Mouse (Mus musculus): ENCODE data around the gene Qrich1. TPM values are rescaled to one million over a fixed set of nuclear protein-coding genes. Genes with fewer than 3 reads are reported as not detected.

The Qrich1 gene
- polyA plus RNA-seq, 1 experiment from 2014 or later: 122 TPM

DNA sequence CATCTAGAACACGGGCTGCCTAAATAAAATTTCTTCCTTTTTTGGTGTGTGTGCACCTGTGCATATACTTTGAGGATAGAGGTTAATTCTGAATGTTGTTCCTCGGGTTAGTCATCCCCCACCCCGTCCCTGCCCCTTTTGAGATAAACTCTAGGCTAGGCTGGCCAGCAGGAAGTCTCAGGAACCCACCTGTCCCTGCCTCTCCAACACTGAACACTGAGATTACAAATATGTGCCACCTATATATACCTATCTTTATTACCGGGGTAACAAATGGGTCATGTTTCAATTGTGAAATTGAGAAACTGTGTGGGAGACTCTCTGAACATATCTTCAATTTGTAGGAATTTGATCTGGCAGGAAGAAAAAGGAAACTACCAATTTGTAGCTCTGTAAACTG lies 92.3 kb downstream of the Qrich1 start:
- Histone ChIP-seq H3K27ac (ENCODE audit: low read depth, low read length) (no peak overlapping the region), H3K4me2 (ENCODE audit: low read depth, low read length) (no peak overlapping the region), H3K9me3 (ENCODE audit: control insufficient read depth, low read length) (no peaks in the 10 kb centered on the region), H3K4me1 (ENCODE audit: control insufficient read depth, insufficient read depth, low read length) (no peaks in the 10 kb centered on the region), H3K4me3 (ENCODE audit: low read depth, low read length) (no peak overlapping the region), H3K27me3 (ENCODE audit: control insufficient read depth, insufficient read depth, low read length) (no peaks in the 10 kb centered on the region), H3K9ac (replicated peaks; ENCODE audit: low read depth, low read length) (no peak overlapping the region), H3K36me3 (ENCODE audit: control insufficient read depth, insufficient read depth, low read length) (peaks cover 77% of the 10 kb centered on the region)
- no peak for ATAC-seq (ENCODE audit: low read depth)
- WGBS: 93% methylated on average over 4 of the region's 4 CpGs

MicroRNA genes within 50 kb of the gene (microRNA counts, 519-probe panel; counts per million panel counts)
- microRNA mmu-miR-191: 4,210 counts per million, percentile 49 among the panel's probes with 10 or more counts
- 3,424 counts per million, percentile 27 among the panel's probes with 10 or more counts for microRNA mmu-miR-425

Small RNAs within 50 kb of the gene (microRNA-seq; reads per million reads assigned to microRNA genes)
- gene Gm24083: not detected
- not detected for gene Mir191
- 1,131 reads per million, percentile 78 among the genes with 10 or more reads in this experiment for gene Mir425

Other genes starting within 250 kb of the Qrich1 start
- 130 and 165 TPM in 2 replicates for gene Nicn1, start 226.4 kb upstream of the Qrich1 start, polyA plus RNA-seq (2014; fragmentation: Nextera tagmentation; extraction: Ambion mirVana)
- 24.7 and 27.9 TPM in 2 replicates for gene Amt, start 220.0 kb upstream of the Qrich1 start, polyA plus RNA-seq (2014; fragmentation: Nextera tagmentation; extraction: Ambion mirVana)
- 151 and 173 TPM in 2 replicates for gene Rhoa, start 210.7 kb upstream of the Qrich1 start, polyA plus RNA-seq (2014; fragmentation: Nextera tagmentation; extraction: Ambion mirVana)
- 55.2 and 60.8 TPM in 2 replicates for gene Tcta, start 210.6 kb upstream of the Qrich1 start, polyA plus RNA-seq (2014; fragmentation: Nextera tagmentation; extraction: Ambion mirVana)
- gene Gpx1, start 177.9 kb upstream of the Qrich1 start, polyA plus RNA-seq (2014; fragmentation: Nextera tagmentation; extraction: Ambion mirVana): 463 and 504 TPM in 2 replicates
- gene Usp4, start 169.0 kb upstream of the Qrich1 start, polyA plus RNA-seq (2014; fragmentation: Nextera tagmentation; extraction: Ambion mirVana): 130 and 149 TPM in 2 replicates
- 2.1 and 2.5 TPM in 2 replicates for gene 1700102P08Rik, start 124.0 kb upstream of the Qrich1 start, polyA plus RNA-seq (2014; fragmentation: Nextera tagmentation; extraction: Ambion mirVana)
- gene Ccdc36, start 88.3 kb upstream of the Qrich1 start, polyA plus RNA-seq (2014; fragmentation: Nextera tagmentation; extraction: Ambion mirVana): 1.7 and 1.8 TPM in 2 replicates
- not detected in 2 replicates for gene BC048562, start 80.3 kb upstream of the Qrich1 start, polyA plus RNA-seq (2014; fragmentation: Nextera tagmentation; extraction: Ambion mirVana)
- 50.4 and 55.1 TPM in 2 replicates for gene Ccdc71, start 56.3 kb upstream of the Qrich1 start, polyA plus RNA-seq (2014; fragmentation: Nextera tagmentation; extraction: Ambion mirVana)
- 49.8 and 63.3 TPM in 2 replicates for gene Klhdc8b, start 55.2 kb upstream of the Qrich1 start, polyA plus RNA-seq (2014; fragmentation: Nextera tagmentation; extraction: Ambion mirVana)
- 8.3 and 15.3 TPM in 2 replicates for gene Lamb2, start 37.1 kb upstream of the Qrich1 start, polyA plus RNA-seq (2014; fragmentation: Nextera tagmentation; extraction: Ambion mirVana)
- gene Usp19, start 26.2 kb upstream of the Qrich1 start, polyA plus RNA-seq (2014; fragmentation: Nextera tagmentation; extraction: Ambion mirVana): 66.1 and 73.0 TPM in 2 replicates
- gene Qars, start 9.1 kb upstream of the Qrich1 start, polyA plus RNA-seq (2014; fragmentation: Nextera tagmentation; extraction: Ambion mirVana): 69.3 and 75.6 TPM in 2 replicates
- gene Impdh2, start 43.5 kb downstream of the Qrich1 start, polyA plus RNA-seq (2014; fragmentation: Nextera tagmentation; extraction: Ambion mirVana): 105 and 119 TPM in 2 replicates
- 81.7 and 96.8 TPM in 2 replicates for gene Ndufaf3, start 50.6 kb downstream of the Qrich1 start, polyA plus RNA-seq (2014; fragmentation: Nextera tagmentation; extraction: Ambion mirVana)
- gene Dalrd3, start 53.1 kb downstream of the Qrich1 start, polyA plus RNA-seq (2014; fragmentation: Nextera tagmentation; extraction: Ambion mirVana): 257 and 258 TPM in 2 replicates
- 206 and 229 TPM in 2 replicates for gene Wdr6, start 61.9 kb downstream of the Qrich1 start, polyA plus RNA-seq (2014; fragmentation: Nextera tagmentation; extraction: Ambion mirVana)
- 31.0 and 37.3 TPM in 2 replicates for gene P4htm, start 80.9 kb downstream of the Qrich1 start, polyA plus RNA-seq (2014; fragmentation: Nextera tagmentation; extraction: Ambion mirVana)
- 37.7 and 45.2 TPM in 2 replicates for gene Arih2, start 132.6 kb downstream of the Qrich1 start, polyA plus RNA-seq (2014; fragmentation: Nextera tagmentation; extraction: Ambion mirVana)
- gene Slc25a20, start 145.3 kb downstream of the Qrich1 start, polyA plus RNA-seq (2014; fragmentation: Nextera tagmentation; extraction: Ambion mirVana): 24.0 and 34.8 TPM in 2 replicates
- 60.2 and 80.1 TPM in 2 replicates for gene Prkar2a, start 172.5 kb downstream of the Qrich1 start, polyA plus RNA-seq (2014; fragmentation: Nextera tagmentation; extraction: Ambion mirVana)

Data from neural tube, embryonic 14.5 days (tissue).